Mouse (Mus musculus): ENCODE data around the gene Ube2c.

- no peak for TF ChIP-seq POLR2A (IDR thresholded peaks at IDR 0.05; ENCODE audit: low read depth, low read length)
- peak; percentile 57; the same call in 1 of the 2 replicates for TF ChIP-seq CTCF (IDR thresholded peaks at IDR 0.05; ENCODE audit: extremely low read depth, insufficient read depth, insufficient read length, insufficient replicate concordance)
Measured at GRCm38 (mm10) chr2:164725895-164726619, 43.6 kb upstream of the Ube2c start.

All from spleen, adult 2 months (tissue).